Mouse (Mus musculus) cortical plate, adult 2 months (tissue): Measurements from ENCODE around the gene Six6.

Experiments
- CTCF ChIP-seq: fragments of 200-500 bp; IDR thresholded peaks from 2 replicates; pipeline ENCODE4 v1.5.1; 2011; ENCODE audit warnings: mild to moderate bottlenecking, control low read depth, low read length; ENCODE audit not compliant: insufficient read depth; ENCODE audit errors: extremely low read depth
- POLR2A ChIP-seq: fragments of 200-500 bp; IDR thresholded peaks from 2 replicates; pipeline ENCODE4 v1.6.1; 2011; ENCODE audit warnings: mild to moderate bottlenecking, low read length, control low read depth; ENCODE audit not compliant: insufficient read depth; ENCODE audit errors: extremely low read depth

- TF ChIP-seq POLR2A (no peak), CTCF (no peak)
Observed at GRCm38 (mm10) chr12:72938600-72939490, 847 bp upstream of the Six6 start.
